In genomic region chr5:48277561-48277960, GRCm38 (mm10) we compare ENCODE assay signal across 19 mouse cellular contexts.
"Had no signal": no experiment of that assay in that cellular context is flagged by ENCODE, and none has a peak within 500 bp of the region (broad histone marks: within the 10 kb centered on the region; RNA-seq: fewer than 3 reads in every experiment).

No protein-coding gene starts in this region.

- DNase-seq: kidney, adult 11 months; kidney, adult 9 months; kidney, postnatal 36 days; layer of hippocampus, adult 9-11 months; layer of hippocampus, postnatal 36 days; lung, postnatal 10 days; lung, postnatal 4 days; right cerebral cortex, postnatal 4 days; spleen, adult 18-20 months; thymus, adult 2 months; thymus, postnatal 25 days had no signal

- H3K9ac ChIP-seq: limb, embryonic 15.5 days; liver, embryonic 12.5 days; lung, embryonic 14.5 days; neural tube, embryonic 12.5 days; stomach, embryonic 15.5 days had no signal

- H3K4me2 ChIP-seq: limb, embryonic 15.5 days; liver, embryonic 12.5 days; lung, embryonic 14.5 days; midbrain, embryonic 11.5 days; neural tube, embryonic 12.5 days; stomach, embryonic 15.5 days had no signal

- H3K4me1 ChIP-seq: limb, embryonic 15.5 days; liver, embryonic 12.5 days; neural tube, embryonic 12.5 days; stomach, embryonic 15.5 days had no signal

- H3K27me3 ChIP-seq: limb, embryonic 15.5 days; liver, embryonic 12.5 days; neural tube, embryonic 12.5 days; stomach, embryonic 15.5 days had no signal

- H3K9me3 ChIP-seq: limb, embryonic 15.5 days; liver, embryonic 12.5 days; neural tube, embryonic 12.5 days; stomach, embryonic 15.5 days had no signal

- H3K36me3 ChIP-seq: limb, embryonic 15.5 days; liver, embryonic 12.5 days; neural tube, embryonic 12.5 days; stomach, embryonic 15.5 days had no signal

- H3K27ac ChIP-seq: kidney, postnatal 0 days; limb, embryonic 15.5 days; liver, embryonic 12.5 days; neural tube, embryonic 12.5 days; stomach, embryonic 15.5 days had no signal

- ATAC-seq: liver, embryonic 12.5 days had no signal

- H3K4me3 ChIP-seq: limb, embryonic 15.5 days; liver, embryonic 12.5 days; myocyte; neural tube, embryonic 12.5 days; stomach, embryonic 15.5 days had no signal
